Mouse (Mus musculus): ENCODE measurements around the gene Atxn1. TPM values are rescaled to one million over a fixed set of nuclear protein-coding genes. Genes with fewer than 3 reads are reported as not detected.

The Atxn1 gene
- polyA plus RNA-seq, 1 experiment, result 34.1 TPM

GRCm38 (mm10) chr13:45754483-45754882 lies 210.3 kb downstream of the Atxn1 start:
- H3K4me3 ChIP-seq (ENCODE audit: insufficient read depth, low read length), result no peak overlapping the region
- H3K27ac ChIP-seq (ENCODE audit: insufficient read depth, low read length), result no peak overlapping the region
- peaks cover 9% of the 10 kb centered on the region; the same call in 1 of the 2 replicates for H3K4me1 ChIP-seq (ENCODE audit: control insufficient read depth, insufficient read depth, low read length)
- TF ChIP-seq CTCF (IDR thresholded peaks at IDR 0.05; ENCODE audit: extremely low read depth, insufficient read depth, low read length), result no peak
- no peak for TF ChIP-seq POLR2A (IDR thresholded peaks at IDR 0.05; ENCODE audit: extremely low read depth, insufficient read depth, low read length)

GRCm38 (mm10) chr13:45752498-45752897 lies 212.3 kb downstream of the Atxn1 start:
- TF ChIP-seq CTCF (IDR thresholded peaks at IDR 0.05; ENCODE audit: extremely low read depth, insufficient read depth, low read length) (no peak), POLR2A (IDR thresholded peaks at IDR 0.05; ENCODE audit: extremely low read depth, insufficient read depth, low read length) (no peak)
- no peak overlapping the region for H3K27ac ChIP-seq (ENCODE audit: insufficient read depth, low read length)
- no peak overlapping the region for H3K4me3 ChIP-seq (ENCODE audit: insufficient read depth, low read length)
- peaks cover 16% of the 10 kb centered on the region; the same call in 1 of the 2 replicates for H3K4me1 ChIP-seq (ENCODE audit: control insufficient read depth, insufficient read depth, low read length)

GRCm38 (mm10) chr13:45751231-45751630 lies 213.6 kb downstream of the Atxn1 start:
- TF ChIP-seq CTCF (IDR thresholded peaks at IDR 0.05; ENCODE audit: extremely low read depth, insufficient read depth, low read length) (no peak), POLR2A (IDR thresholded peaks at IDR 0.05; ENCODE audit: extremely low read depth, insufficient read depth, low read length) (no peak)
- H3K27ac ChIP-seq (ENCODE audit: insufficient read depth, low read length), result no peak overlapping the region
- no peak overlapping the region for H3K4me3 ChIP-seq (ENCODE audit: insufficient read depth, low read length)
- H3K4me1 ChIP-seq (ENCODE audit: control insufficient read depth, insufficient read depth, low read length), result peaks cover 18% of the 10 kb centered on the region

GRCm38 (mm10) chr13:45750627-45751026 lies 214.2 kb downstream of the Atxn1 start:
- H3K4me3 ChIP-seq (ENCODE audit: insufficient read depth, low read length), result no peak overlapping the region
- H3K4me1 ChIP-seq (ENCODE audit: control insufficient read depth, insufficient read depth, low read length), result peaks cover 18% of the 10 kb centered on the region
- TF ChIP-seq CTCF (IDR thresholded peaks at IDR 0.05; ENCODE audit: extremely low read depth, insufficient read depth, low read length) (no peak), POLR2A (IDR thresholded peaks at IDR 0.05; ENCODE audit: extremely low read depth, insufficient read depth, low read length) (no peak)
- H3K27ac ChIP-seq (ENCODE audit: insufficient read depth, low read length), result no peak overlapping the region

- TF ChIP-seq CTCF (IDR thresholded peaks at IDR 0.05; ENCODE audit: extremely low read depth, insufficient read depth, low read length), result no peak
- TF ChIP-seq POLR2A (IDR thresholded peaks at IDR 0.05; ENCODE audit: extremely low read depth, insufficient read depth, low read length), result no peak
- Histone ChIP-seq H3K27ac (ENCODE audit: insufficient read depth, low read length) (peak overlapping the region; percentile 22; the same call in 1 of the 2 replicates), H3K4me1 (ENCODE audit: control insufficient read depth, insufficient read depth, low read length) (peaks cover 20% of the 10 kb centered on the region), H3K4me3 (ENCODE audit: insufficient read depth, low read length) (no peak overlapping the region)
Observed at GRCm38 (mm10) chr13:45749937-45750336, 214.9 kb downstream of the Atxn1 start.

- Histone ChIP-seq H3K4me3 (ENCODE audit: insufficient read depth, low read length) (no peak overlapping the region), H3K27ac (ENCODE audit: insufficient read depth, low read length) (no peak overlapping the region), H3K4me1 (ENCODE audit: control insufficient read depth, insufficient read depth, low read length) (peaks cover 21% of the 10 kb centered on the region)
- TF ChIP-seq CTCF (IDR thresholded peaks at IDR 0.05; ENCODE audit: extremely low read depth, insufficient read depth, low read length), result no peak
- TF ChIP-seq POLR2A (IDR thresholded peaks at IDR 0.05; ENCODE audit: extremely low read depth, insufficient read depth, low read length), result no peak
Observed at GRCm38 (mm10) chr13:45749222-45749621, 215.6 kb downstream of the Atxn1 start.

- Histone ChIP-seq H3K27ac (ENCODE audit: insufficient read depth, low read length) (no peak overlapping the region), H3K4me1 (ENCODE audit: control insufficient read depth, insufficient read depth, low read length) (peaks cover 24% of the 10 kb centered on the region), H3K4me3 (ENCODE audit: insufficient read depth, low read length) (no peak overlapping the region)
- TF ChIP-seq POLR2A (IDR thresholded peaks at IDR 0.05; ENCODE audit: extremely low read depth, insufficient read depth, low read length), result no peak
- TF ChIP-seq CTCF (IDR thresholded peaks at IDR 0.05; ENCODE audit: extremely low read depth, insufficient read depth, low read length), result no peak
Observed at GRCm38 (mm10) chr13:45748691-45749090, 216.1 kb downstream of the Atxn1 start.

- no peak for TF ChIP-seq POLR2A (IDR thresholded peaks at IDR 0.05; ENCODE audit: extremely low read depth, insufficient read depth, low read length)
- peak; percentile 51 for TF ChIP-seq CTCF (IDR thresholded peaks at IDR 0.05; ENCODE audit: extremely low read depth, insufficient read depth, low read length)
- Histone ChIP-seq H3K4me3 (ENCODE audit: insufficient read depth, low read length) (no peak overlapping the region), H3K27ac (ENCODE audit: insufficient read depth, low read length) (peak overlapping the region; percentile 91), H3K4me1 (ENCODE audit: control insufficient read depth, insufficient read depth, low read length) (peaks cover 22% of the 10 kb centered on the region)
Observed at GRCm38 (mm10) chr13:45745851-45746773, 218.7 kb downstream of the Atxn1 start.

- Histone ChIP-seq H3K4me1 (ENCODE audit: control insufficient read depth, insufficient read depth, low read length) (peaks cover 22% of the 10 kb centered on the region), H3K27ac (ENCODE audit: insufficient read depth, low read length) (peak overlapping the region; percentile 91), H3K4me3 (ENCODE audit: insufficient read depth, low read length) (no peak overlapping the region)
- TF ChIP-seq POLR2A (IDR thresholded peaks at IDR 0.05; ENCODE audit: extremely low read depth, insufficient read depth, low read length), result no peak
Observed at GRCm38 (mm10) chr13:45744803-45745432, 219.9 kb downstream of the Atxn1 start.

Data from cortical plate, adult 2 months (tissue).